Mouse (Mus musculus) kidney, adult 9 months (tissue): ENCODE measurements around the gene Rsph10b.

Experiments
- DNase-seq: peaks from one replicate; pipeline ENCODE4 v3.0.0; 2022

The Rsph10b gene

GRCm38 (mm10) chr5:143941588-143941987 lies 8.8 kb downstream of the Rsph10b start:
- DNase-seq: no peak

GRCm38 (mm10) chr5:143943231-143944125 lies 10.6 kb downstream of the Rsph10b start:
- no peak for DNase-seq

GRCm38 (mm10) chr5:143948361-143948760 lies 15.5 kb downstream of the Rsph10b start:
- DNase-seq: no peak

GRCm38 (mm10) chr5:143950016-143950415 lies 17.2 kb downstream of the Rsph10b start:
- DNase-seq: no peak

- DNase-seq: no peak
Measured at GRCm38 (mm10) chr5:143957101-143957500, 24.3 kb downstream of the Rsph10b start.

- DNase-seq: no peak
Measured at GRCm38 (mm10) chr5:143959551-143959950, 26.7 kb downstream of the Rsph10b start.

- DNase-seq: no peak
Measured at GRCm38 (mm10) chr5:143961176-143961575, 28.3 kb downstream of the Rsph10b start.

GRCm38 (mm10) chr5:143965586-143966345 lies 32.9 kb downstream of the Rsph10b start:
- no peak for DNase-seq

- no peak for DNase-seq
Measured at GRCm38 (mm10) chr5:143966671-143967070, 33.8 kb downstream of the Rsph10b start.

- DNase-seq: no peak
Measured at GRCm38 (mm10) chr5:143972628-143973027, 39.8 kb downstream of the Rsph10b start.

- DNase-seq: peak; percentile 50
Measured at GRCm38 (mm10) chr5:143974931-143975630, 42.2 kb downstream of the Rsph10b start.

- DNase-seq: no peak
Measured at GRCm38 (mm10) chr5:143975631-143975933, 42.7 kb downstream of the Rsph10b start.

- DNase-seq: no peak
Measured at GRCm38 (mm10) chr5:143976232-143976631, 43.4 kb downstream of the Rsph10b start.

GRCm38 (mm10) chr5:143976726-143977431 lies 44.0 kb downstream of the Rsph10b start:
- no peak for DNase-seq

- peak; percentile 28 for DNase-seq
Measured at GRCm38 (mm10) chr5:143980858-143981257, 48.0 kb downstream of the Rsph10b start.

- no peak for DNase-seq
Measured at GRCm38 (mm10) chr5:143982361-143982760, 49.5 kb downstream of the Rsph10b start.

- DNase-seq: no peak
Measured at GRCm38 (mm10) chr5:143985381-143985780, 52.5 kb downstream of the Rsph10b start.

- peak; percentile 33 for DNase-seq
Measured at GRCm38 (mm10) chr5:143987596-143987995, 54.8 kb downstream of the Rsph10b start.

- no peak for DNase-seq
Measured at GRCm38 (mm10) chr5:143989046-143989445, 56.2 kb downstream of the Rsph10b start.

GRCm38 (mm10) chr5:143990086-143990485 lies 57.3 kb downstream of the Rsph10b start:
- DNase-seq: no peak

- no peak for DNase-seq
Measured at GRCm38 (mm10) chr5:143992661-143993060, 59.8 kb downstream of the Rsph10b start.

GRCm38 (mm10) chr5:143993260-143993659 lies 60.4 kb downstream of the Rsph10b start:
- DNase-seq: no peak

- no peak for DNase-seq
Measured at GRCm38 (mm10) chr5:143993849-143994248, 61.0 kb downstream of the Rsph10b start.
